Mouse (Mus musculus) c-Kit-positive CD71-positive TER-119-positive erythroid progenitor cells, embryonic 14.5 days (primary cell): ENCODE data around the gene Ablim2.

ENCODE experiments used
- DNase-seq: peaks from one replicate; pipeline ENCODE4 v3.0.0-alpha.2; 2013; ENCODE audit warnings: low spot score

Gene Ablim2

GRCm38 (mm10) chr5:35814334-35814941 lies 56.8 kb downstream of the Ablim2 start:
- DNase-seq, result no peak

GRCm38 (mm10) chr5:35815051-35815450 lies 57.4 kb downstream of the Ablim2 start:
- no peak for DNase-seq

- no peak for DNase-seq
These were observed 59.6 kb downstream of the Ablim2 start for GRCm38 (mm10) chr5:35817266-35817665.

GRCm38 (mm10) chr5:35817882-35818281 lies 60.2 kb downstream of the Ablim2 start:
- no peak for DNase-seq

GRCm38 (mm10) chr5:35822721-35823120 lies 65.0 kb downstream of the Ablim2 start:
- no peak for DNase-seq

- no peak for DNase-seq
These were observed 68.8 kb downstream of the Ablim2 start for GRCm38 (mm10) chr5:35826465-35826864.

- DNase-seq, result no peak
These were observed 69.4 kb downstream of the Ablim2 start for GRCm38 (mm10) chr5:35827075-35827474.

- DNase-seq, result no peak
These were observed 70.2 kb downstream of the Ablim2 start for GRCm38 (mm10) chr5:35827856-35828255.

- no peak for DNase-seq
These were observed 72.4 kb downstream of the Ablim2 start for GRCm38 (mm10) chr5:35830101-35830500.

GRCm38 (mm10) chr5:35833881-35834280 lies 76.2 kb downstream of the Ablim2 start:
- no peak for DNase-seq

GRCm38 (mm10) chr5:35836992-35837391 lies 79.3 kb downstream of the Ablim2 start:
- DNase-seq, result no peak

- no peak for DNase-seq
These were observed 81.6 kb downstream of the Ablim2 start for GRCm38 (mm10) chr5:35839262-35839661.

GRCm38 (mm10) chr5:35851485-35851884 lies 93.8 kb downstream of the Ablim2 start:
- DNase-seq, result no peak

- DNase-seq, result no peak
These were observed 95.8 kb downstream of the Ablim2 start for GRCm38 (mm10) chr5:35853463-35853862.

- no peak for DNase-seq
These were observed 98.6 kb downstream of the Ablim2 start for GRCm38 (mm10) chr5:35856245-35856644.

GRCm38 (mm10) chr5:35858069-35858468 lies 100.4 kb downstream of the Ablim2 start:
- peak; percentile 25 for DNase-seq

- no peak for DNase-seq
These were observed 103.8 kb downstream of the Ablim2 start for GRCm38 (mm10) chr5:35861456-35861855.

GRCm38 (mm10) chr5:35869973-35870372 lies 112.3 kb downstream of the Ablim2 start:
- DNase-seq, result no peak

GRCm38 (mm10) chr5:35870408-35871012 lies 112.8 kb downstream of the Ablim2 start:
- no peak for DNase-seq

- no peak for DNase-seq
These were observed 115.7 kb downstream of the Ablim2 start for GRCm38 (mm10) chr5:35873382-35873781.

GRCm38 (mm10) chr5:35876236-35876635 lies 118.6 kb downstream of the Ablim2 start:
- DNase-seq, result no peak

GRCm38 (mm10) chr5:35879199-35879598 lies 121.5 kb downstream of the Ablim2 start:
- no peak for DNase-seq

- no peak for DNase-seq
These were observed 124.7 kb downstream of the Ablim2 start for GRCm38 (mm10) chr5:35882391-35882790.

GRCm38 (mm10) chr5:35884262-35884661 lies 126.6 kb downstream of the Ablim2 start:
- DNase-seq, result peak; percentile 20
